Mouse (Mus musculus) urinary bladder, postnatal 36 days (tissue): ENCODE measurements at regions not wholly inside any gene's neighbourhood (a gene's known extent, or its start where the extent isn't known, plus 50 kb on each side); places are given as distances from the start of the nearest gene placed in this dataset.

Source experiments
- DNase-seq, 2 experiments: peaks; one replicate each; pipeline ENCODE4 v3.0.0; 2022; ENCODE audit warnings: low spot score in 2 of 2, mixed read lengths in 1 of 2

DNA sequence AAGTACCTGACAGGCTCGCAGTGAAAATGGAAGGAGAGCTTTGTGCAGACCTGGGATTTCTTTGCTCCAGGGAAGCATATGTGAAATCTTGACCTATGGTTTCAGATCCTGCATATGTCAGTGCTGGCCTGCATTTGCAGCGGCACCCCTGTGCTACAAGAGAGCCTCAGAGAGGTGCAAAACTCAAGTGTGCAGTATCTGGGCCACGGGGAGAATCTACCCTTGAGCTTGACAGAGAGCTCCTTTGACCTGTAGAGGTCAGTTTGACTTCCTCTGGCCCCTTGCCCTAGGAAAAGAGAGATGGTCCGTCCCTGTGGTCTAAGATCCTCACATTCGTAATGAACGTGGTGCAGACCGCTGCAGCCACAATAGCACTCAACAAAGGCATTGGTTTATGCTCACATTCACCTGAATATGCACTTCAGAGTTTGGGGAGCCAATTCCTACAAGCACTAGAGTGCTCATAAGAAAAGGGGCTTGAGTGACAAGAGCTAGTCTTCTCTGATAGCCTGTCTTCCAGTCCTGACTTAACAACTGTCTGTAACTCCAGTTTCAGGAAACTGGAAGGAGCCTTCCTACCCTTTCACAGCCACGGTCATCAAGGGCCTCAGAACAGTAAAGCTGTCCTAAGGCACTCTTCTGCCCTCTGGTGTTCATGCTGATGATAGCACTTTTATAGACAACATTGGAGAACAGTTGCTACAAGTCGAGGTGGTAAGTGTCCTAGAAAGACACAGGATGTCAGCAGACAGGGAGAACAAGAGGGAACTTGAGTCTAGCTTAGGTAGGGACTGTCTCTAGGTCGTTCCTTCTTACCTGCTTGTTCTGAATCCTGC, 200.0 kb upstream of the Apob start:
- DNase-seq: peak in 1 of 2 experiments; percentile 8

- no peak for DNase-seq
Measured at GRCm38 (mm10) chr12:7778056-7778440, 199.4 kb upstream of the Apob start.

- DNase-seq: peak in 1 of 2 experiments; percentile 4
Measured at GRCm38 (mm10) chr12:7816616-7817015, 160.8 kb upstream of the Apob start.

GRCm38 (mm10) chr12:7820006-7820704, 157.3 kb upstream of the Apob start:
- DNase-seq: no peak

- no peak for DNase-seq
Measured at GRCm38 (mm10) chr12:7820718-7821117, 156.7 kb upstream of the Apob start.

GRCm38 (mm10) chr12:7835731-7836130, 141.7 kb upstream of the Apob start:
- no peak for DNase-seq

DNA sequence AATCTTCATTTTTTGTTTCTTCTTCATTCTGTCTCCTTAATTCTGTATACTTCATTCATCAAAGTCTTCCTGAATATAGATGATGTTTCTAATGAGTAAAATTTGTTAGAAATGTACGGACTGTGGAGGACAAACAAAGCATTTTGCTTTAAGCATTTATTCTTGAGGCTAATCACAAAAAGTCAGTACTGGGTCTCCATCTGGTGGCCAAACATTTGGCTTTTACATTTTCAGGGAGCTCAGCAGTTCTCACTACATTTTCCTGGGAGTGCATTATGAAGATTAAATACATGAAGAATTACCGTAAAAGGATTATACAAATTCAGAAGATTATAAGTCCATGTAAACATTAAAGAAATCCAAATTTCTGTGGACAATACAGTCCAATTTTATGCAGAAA, 123.6 kb upstream of the Apob start:
- no peak for DNase-seq

DNA sequence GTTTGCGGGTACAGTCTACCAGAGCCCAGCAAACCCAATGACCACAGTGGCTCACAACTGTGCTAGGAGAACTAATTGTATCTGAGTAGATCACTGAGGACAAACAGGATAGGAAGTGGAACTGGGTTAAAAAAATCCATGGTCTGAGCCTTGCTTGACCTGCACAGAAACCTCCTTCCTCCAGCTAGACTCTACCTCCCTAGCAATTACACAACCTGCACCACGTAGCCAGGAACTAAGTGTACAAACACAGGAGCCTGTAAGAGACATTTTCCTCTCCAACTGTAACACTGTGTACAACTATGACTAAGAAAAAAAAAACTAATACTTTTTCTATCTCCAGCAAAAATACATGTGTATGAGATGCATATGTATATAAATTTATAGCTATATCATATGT, 121.8 kb upstream of the Apob start:
- no peak for DNase-seq

DNA sequence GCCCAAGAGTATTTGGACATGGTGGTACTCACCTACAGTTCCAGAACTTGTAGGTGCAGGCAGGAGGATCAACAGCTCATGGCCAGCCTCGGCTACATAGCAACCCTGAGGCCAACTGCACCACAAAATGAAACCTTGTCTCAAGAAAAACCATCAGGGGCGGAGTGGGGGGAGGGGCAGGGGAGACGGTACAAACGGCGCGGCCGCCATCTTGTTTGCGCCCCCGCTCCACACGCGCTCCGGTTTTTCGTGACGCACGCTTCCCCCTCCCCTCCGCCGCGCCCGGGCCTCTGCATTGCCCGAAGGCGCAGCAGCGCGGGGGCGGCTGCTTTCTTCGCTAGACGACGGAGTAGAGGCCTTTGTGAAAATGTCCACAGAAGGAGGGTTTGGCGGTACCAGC, 117.9 kb upstream of the Apob start:
- DNase-seq: no peak

GRCm38 (mm10) chr12:7870004-7870403, 107.4 kb upstream of the Apob start:
- DNase-seq: no peak

DNA sequence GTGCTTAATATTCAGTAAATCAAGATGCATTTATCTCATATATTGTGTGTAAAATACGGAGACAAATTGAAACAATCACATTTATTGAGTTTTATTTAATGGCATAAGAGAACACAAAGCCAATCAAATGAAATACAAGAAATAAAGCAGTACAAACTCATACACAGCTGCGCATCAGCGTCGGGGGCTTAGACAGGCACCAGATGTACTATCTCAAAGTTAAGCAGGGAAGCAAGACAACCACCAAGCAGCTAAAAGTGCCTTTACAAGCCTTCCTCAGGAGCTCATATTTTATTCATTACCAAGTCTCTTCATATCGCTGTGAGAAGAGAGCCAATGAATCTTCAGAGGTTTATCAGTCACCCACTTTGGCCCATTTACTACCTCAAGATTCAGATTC, 107.0 kb upstream of the Apob start:
- no peak for DNase-seq

DNA sequence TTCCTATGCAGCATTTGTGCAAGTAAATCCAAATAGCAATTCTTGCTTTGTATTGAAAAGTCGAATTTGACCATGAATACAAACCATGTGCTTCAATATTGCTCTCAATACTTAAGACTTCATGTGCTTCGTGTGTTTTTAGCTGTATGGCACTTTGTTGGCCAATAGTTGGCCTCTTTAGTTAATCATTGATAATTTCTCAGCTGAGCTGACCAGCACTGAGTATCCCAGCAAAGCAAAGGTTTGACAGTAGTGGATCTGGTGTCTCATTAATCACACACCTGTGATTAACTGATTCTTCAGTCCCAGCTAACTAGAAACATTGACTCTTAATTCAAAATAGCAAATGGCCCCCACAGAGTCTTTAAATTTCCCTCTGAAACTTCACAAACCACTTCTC, 102.0 kb upstream of the Apob start:
- DNase-seq: no peak

DNA sequence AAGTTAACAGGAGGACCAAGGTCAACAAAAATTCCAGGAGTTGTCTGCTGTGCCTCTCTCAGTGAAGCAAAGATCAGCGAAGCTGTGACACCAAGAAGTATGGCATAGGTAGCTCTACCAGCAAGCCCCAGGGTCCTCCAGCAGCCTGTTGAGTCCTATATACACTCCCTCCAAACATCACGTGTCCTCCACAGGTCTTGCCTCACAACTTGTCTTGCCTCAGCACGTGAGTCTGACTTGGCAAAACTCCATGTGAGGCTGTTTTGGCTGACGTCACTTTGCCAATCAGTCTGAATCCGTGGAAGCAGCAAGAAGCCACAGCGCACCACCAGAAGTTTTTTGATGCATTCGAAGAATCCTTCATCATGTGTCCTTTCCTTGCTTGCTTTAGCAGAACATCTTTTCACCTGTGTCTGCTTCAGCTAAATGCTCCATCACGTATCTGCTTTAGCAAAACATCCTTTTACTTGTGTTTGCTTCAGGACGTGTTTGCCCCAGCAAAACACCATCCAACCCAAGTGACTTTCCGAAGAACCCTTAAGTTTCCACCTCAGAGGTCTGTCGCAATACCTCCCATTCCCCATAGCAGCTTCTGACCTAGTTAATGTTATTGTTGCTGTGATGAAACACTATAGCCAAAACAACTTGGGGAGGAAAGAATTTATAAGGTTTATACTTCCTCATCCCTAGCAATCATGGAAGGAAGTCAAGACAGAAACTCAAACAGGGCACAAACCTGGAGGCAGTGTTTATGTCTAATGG, 101.0 kb upstream of the Apob start:
- DNase-seq: no peak

DNA sequence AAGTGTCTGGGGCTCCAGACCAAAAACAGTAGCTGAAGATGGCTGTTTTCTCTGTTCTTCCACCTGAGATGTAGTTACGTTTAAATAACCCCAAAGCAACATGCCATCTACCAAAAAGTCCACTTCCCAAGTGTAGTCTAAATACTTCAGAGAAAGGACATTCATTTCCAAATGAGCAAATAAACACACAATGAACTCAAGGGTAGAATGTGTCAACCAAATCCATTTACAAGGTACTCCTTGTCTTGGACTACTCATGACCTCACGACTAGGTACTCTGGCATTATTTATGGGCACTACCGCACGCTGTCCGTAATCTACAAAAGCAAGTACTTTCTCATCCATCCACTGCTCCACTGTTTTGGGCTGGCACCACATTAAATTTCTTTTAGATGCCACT, 98.7 kb upstream of the Apob start:
- no peak for DNase-seq

DNA sequence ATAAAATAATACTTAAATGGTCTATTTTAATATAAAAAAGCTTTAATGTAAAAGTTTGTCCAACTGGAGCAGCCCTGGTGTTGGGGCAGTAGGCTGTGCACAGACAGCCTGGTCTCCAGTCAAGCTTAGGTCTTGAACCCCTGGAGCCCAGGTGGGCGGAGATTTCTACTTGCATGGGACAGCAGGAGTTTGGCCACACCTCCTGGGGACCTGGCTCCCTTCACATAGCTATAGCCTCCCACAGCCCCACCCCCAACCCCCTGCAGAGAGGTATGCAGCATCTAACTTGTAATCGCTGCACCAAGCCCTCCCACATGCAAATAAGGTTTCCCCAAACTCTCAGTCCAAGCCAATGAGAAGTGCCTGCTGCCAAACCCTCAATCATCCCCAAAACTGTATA, 81.3 kb upstream of the Apob start:
- no peak for DNase-seq

DNA sequence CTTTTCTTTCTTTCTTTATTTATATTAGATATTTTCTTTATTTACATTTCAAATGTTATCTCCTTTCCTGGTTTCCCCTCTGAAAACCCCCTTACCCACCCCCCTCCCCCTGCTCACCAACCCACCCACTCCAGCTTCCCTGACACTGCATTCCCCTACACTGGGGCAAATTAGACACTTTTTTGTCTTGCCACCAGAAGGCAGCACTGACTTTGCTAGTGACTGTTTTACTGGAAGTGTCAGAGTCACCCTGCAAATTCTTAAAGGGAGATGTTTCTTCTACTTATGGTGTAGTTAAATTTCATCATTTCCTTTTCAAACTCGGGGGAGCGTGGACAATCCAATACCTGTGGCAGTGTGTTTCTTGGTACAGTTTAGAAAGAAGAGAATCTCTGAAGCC, 72.1 kb upstream of the Apob start:
- DNase-seq: no peak

DNA sequence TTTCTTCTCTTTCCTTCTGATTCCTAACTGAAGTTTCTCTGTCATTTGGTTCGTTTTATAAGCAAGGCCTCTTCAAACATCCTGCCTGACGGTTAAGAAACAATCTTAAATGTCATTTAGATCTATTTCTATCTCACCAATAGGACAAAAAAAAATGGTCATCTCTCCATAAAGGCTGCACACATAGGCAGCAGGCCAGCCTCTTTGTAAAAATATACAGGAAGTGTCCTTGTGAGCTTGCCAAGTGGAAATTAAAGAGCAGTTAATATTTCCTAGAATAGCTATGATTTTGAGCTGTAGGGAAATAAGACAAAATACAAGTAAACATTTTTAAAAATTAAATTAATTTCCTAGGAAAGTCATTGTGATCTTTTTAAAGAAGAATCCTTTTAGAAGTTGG, 70.6 kb upstream of the Apob start:
- no peak for DNase-seq

GRCm38 (mm10) chr12:7909746-7910360, 67.6 kb upstream of the Apob start:
- DNase-seq: no peak

GRCm38 (mm10) chr12:7910509-7910908, 66.9 kb upstream of the Apob start:
- DNase-seq: no peak

GRCm38 (mm10) chr12:7918385-7918784, 59.1 kb upstream of the Apob start:
- DNase-seq: no peak

DNA sequence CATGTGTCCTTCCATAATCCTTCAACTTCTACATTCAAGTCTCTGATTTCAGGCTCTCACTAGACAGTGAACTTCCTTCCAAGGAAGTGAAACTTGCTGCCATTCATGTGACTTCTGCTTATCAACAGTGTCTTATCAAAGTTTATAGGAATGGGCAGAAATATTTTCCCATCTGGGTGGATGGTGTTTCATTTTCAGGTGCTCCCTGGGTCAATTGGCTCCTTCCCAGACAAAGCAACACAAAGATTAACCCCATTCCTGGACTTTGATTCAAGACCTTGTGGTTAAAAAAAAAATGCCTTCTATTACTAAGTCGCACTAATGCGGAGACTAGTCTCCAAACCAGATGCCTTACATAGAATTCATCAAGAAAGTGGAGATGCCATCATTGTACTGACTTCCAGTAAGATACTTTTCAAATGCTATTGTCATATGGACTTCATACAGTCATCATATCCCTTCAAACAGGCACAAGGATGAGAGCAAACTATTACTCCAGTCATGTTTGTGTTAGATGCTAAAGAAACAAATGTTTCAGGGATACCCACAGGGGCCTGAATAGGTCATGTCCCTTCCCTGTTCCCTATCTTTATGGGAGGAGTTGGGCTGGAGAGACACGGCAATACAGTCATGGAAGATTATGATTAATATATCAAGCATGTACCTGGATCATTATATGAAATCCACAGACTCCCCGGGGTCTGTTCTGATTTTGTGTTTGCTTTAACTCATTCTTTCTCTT, 58.3 kb upstream of the Apob start:
- DNase-seq: no peak
